Mouse (Mus musculus): ENCODE results near the gene Rcor1. TPM values are rescaled to one million over a fixed set of nuclear protein-coding genes. Genes with fewer than 3 reads are reported as not detected.

The Rcor1 gene
- total and polyA plus RNA-seq, 3 experiments = 6.5 to 16.1 (median 8.3) TPM

GRCm38 (mm10) chr12:111161943-111162311 lies 122.8 kb downstream of the Rcor1 start:
- no peaks in the 10 kb centered on the region for H3K27me3 ChIP-seq (replicated peaks)
- H3K9ac ChIP-seq (ENCODE audit: insufficient read depth, low read depth) = peak overlapping the region; percentile 78
- in situ Hi-C loops (cut with MboI; ENCODE audit: low pct_ligation_motif_present, low pct_unique_long_range_greater_than_20kb, low sequenced_read_pairs) (loop anchor here (10.0 kb wide), 1 partner anchor 93 kb away; no protein-coding TSS in a partner anchor), dilution Hi-C loops (cut with MboI; ENCODE audit: extremely low pct_ligation_motif_present, extremely low pct_unique_long_range_greater_than_20kb, low sequenced_read_pairs) (no loop called here)
- peaks cover 0 to 4% of the 10 kb centered on the region in 2 experiments for H3K36me3 ChIP-seq (replicated peaks in 1 of 2; ENCODE audit: control insufficient read depth in 1 of 2, insufficient read depth in 1 of 2, low read length in 1 of 2)
- H3K4me2 ChIP-seq (ENCODE audit: insufficient read depth, low read depth, poor library complexity, severe bottlenecking) = peak overlapping the region; percentile 89
- H3K9me3 ChIP-seq (replicated peaks; ENCODE audit: low read length) = no peaks in the 10 kb centered on the region
- peak overlapping the region; percentile 96 for H3K27ac ChIP-seq (ENCODE audit: insufficient read depth, low read depth)
- TF ChIP-seq SMC3 (IDR thresholded peaks at IDR 0.05; ENCODE audit: low read depth, low read length) (no peak), MAFK (IDR thresholded peaks at IDR 0.05; ENCODE audit: insufficient replicate concordance, low read length) (no peak), KAT2A (IDR thresholded peaks at IDR 0.05; ENCODE audit: insufficient replicate concordance, low read length) (no peak), MAZ (IDR thresholded peaks at IDR 0.05; ENCODE audit: low read depth, low read length) (peak; percentile 35; the same call in 1 of the 2 replicates), MXI1 (IDR thresholded peaks at IDR 0.05; ENCODE audit: low read depth, low read length) (peak; percentile 72; the same call in 1 of the 2 replicates), MAX (IDR thresholded peaks at IDR 0.05; ENCODE audit: low read length) (peak; percentile 65), ZNF384 (IDR thresholded peaks at IDR 0.05; ENCODE audit: low read depth, low read length) (no peak), GABPA (IDR thresholded peaks at IDR 0.05; ENCODE audit: insufficient replicate concordance, low read depth, low read length) (no peak), E2F4 (IDR thresholded peaks at IDR 0.05; ENCODE audit: insufficient replicate concordance, low read depth, low read length) (no peak), ZMIZ1 (IDR thresholded peaks at IDR 0.05; ENCODE audit: low read depth, low read length) (no peak; the same call in 1 of the 2 replicates), POLR2A (IDR thresholded peaks at IDR 0.05; ENCODE audit: low read depth, low read length) (no peak), IRF4 (IDR thresholded peaks at IDR 0.05; ENCODE audit: low read depth, low read length) (0 out of 2 replicates have a peak, but pooled peaks have one; percentile 10), ZC3H11A (IDR thresholded peaks at IDR 0.05; ENCODE audit: low read depth, low read length) (no peak), MYC (IDR thresholded peaks at IDR 0.05; ENCODE audit: low read depth, low read length) (no peak), SIN3A (IDR thresholded peaks at IDR 0.05; ENCODE audit: low read length) (peak; percentile 10; the same call in 1 of the 2 replicates), PAX5 (IDR thresholded peaks at IDR 0.05; ENCODE audit: low read length) (no peak), BHLHE40 (IDR thresholded peaks at IDR 0.05; ENCODE audit: low read depth, low read length) (no peak)
- peaks cover 21% of the 10 kb centered on the region for H3K79me2 ChIP-seq (replicated peaks; ENCODE audit: control insufficient read depth, extremely low read depth, insufficient read depth, poor library complexity, severe bottlenecking)
- H3K4me3 ChIP-seq (replicated peaks in 1 of 3; ENCODE audit: low read depth in 2 of 3, low read length in 2 of 3, poor library complexity in 1 of 3) = peak overlapping the region; percentile 71 to 78 (median 72)
- DNase-seq (ENCODE audit: extremely low read depth) = no peak
- peaks cover 18 to 56% of the 10 kb centered on the region in 2 experiments for H3K4me1 ChIP-seq (ENCODE audit: control insufficient read depth in 1 of 2, insufficient read depth in 2 of 2)

GRCm38 (mm10) chr12:111162312-111163061 lies 123.3 kb downstream of the Rcor1 start:
- dilution Hi-C loops (cut with MboI; ENCODE audit: extremely low pct_ligation_motif_present, extremely low pct_unique_long_range_greater_than_20kb, low sequenced_read_pairs) (no loop called here), in situ Hi-C loops (cut with MboI; ENCODE audit: low pct_ligation_motif_present, low pct_unique_long_range_greater_than_20kb, low sequenced_read_pairs) (loop anchor here (10.0 kb wide), 1 partner anchor 92 kb away; no protein-coding TSS in a partner anchor)
- Histone ChIP-seq H3K4me1 (ENCODE audit: control insufficient read depth in 1 of 2, insufficient read depth in 2 of 2) (peaks cover 18 to 53% of the 10 kb centered on the region in 2 experiments), H3K4me3 (replicated peaks in 1 of 3; ENCODE audit: low read depth in 2 of 3, low read length in 2 of 3, poor library complexity in 1 of 3) (peak overlapping the region; percentile 71 to 78 (median 72)), H3K27me3 (replicated peaks) (no peaks in the 10 kb centered on the region), H3K9me3 (replicated peaks; ENCODE audit: low read length) (no peaks in the 10 kb centered on the region), H3K36me3 (replicated peaks in 1 of 2; ENCODE audit: control insufficient read depth in 1 of 2, insufficient read depth in 1 of 2, low read length in 1 of 2) (peaks cover 0 to 4% of the 10 kb centered on the region in 2 experiments), H3K4me2 (ENCODE audit: insufficient read depth, low read depth, poor library complexity, severe bottlenecking) (peak overlapping the region; percentile 89), H3K79me2 (replicated peaks; ENCODE audit: control insufficient read depth, extremely low read depth, insufficient read depth, poor library complexity, severe bottlenecking) (peaks cover 25% of the 10 kb centered on the region), H3K9ac (ENCODE audit: insufficient read depth, low read depth) (peak overlapping the region; percentile 78), H3K27ac (ENCODE audit: insufficient read depth, low read depth) (peak overlapping the region; percentile 96)
- DNase-seq (ENCODE audit: extremely low read depth) = peak; percentile 69
- TF ChIP-seq CHD2 (IDR thresholded peaks at IDR 0.05; ENCODE audit: low read length) (0 out of 2 replicates have a peak, but pooled peaks have one; percentile 37), POLR2AphosphoS2 (IDR thresholded peaks at IDR 0.05; ENCODE audit: low read depth, low read length) (no peak), JUN (IDR thresholded peaks at IDR 0.05; ENCODE audit: insufficient read depth, low read depth, low read length) (no peak), MAX (IDR thresholded peaks at IDR 0.05; ENCODE audit: low read length) (no peak), CTCF (conservative IDR thresholded peaks at IDR 0.05 in 1 of 2, IDR thresholded peaks at IDR 0.05 in 1 of 2; ENCODE audit: low read depth in 2 of 2, low read length in 2 of 2) (no peak), EP300 (IDR thresholded peaks at IDR 0.05; ENCODE audit: low read length) (no peak), TCF12 (IDR thresholded peaks at IDR 0.05; ENCODE audit: low read depth, low read length) (0 out of 2 replicates have a peak, but pooled peaks have one; percentile 5), MXI1 (IDR thresholded peaks at IDR 0.05; ENCODE audit: low read depth, low read length) (peak; percentile 43), MAZ (IDR thresholded peaks at IDR 0.05; ENCODE audit: low read depth, low read length) (no peak), CHD1 (IDR thresholded peaks at IDR 0.05; ENCODE audit: low read depth, low read length) (no peak), ZKSCAN1 (IDR thresholded peaks at IDR 0.05; ENCODE audit: borderline replicate concordance, low read depth, low read length) (no peak), JUND (conservative IDR thresholded peaks at IDR 0.05; ENCODE audit: low read depth, low read length) (no peak), SIN3A (IDR thresholded peaks at IDR 0.05; ENCODE audit: low read length) (no peak), ZC3H11A (IDR thresholded peaks at IDR 0.05; ENCODE audit: low read depth, low read length) (no peak), BHLHE40 (IDR thresholded peaks at IDR 0.05; ENCODE audit: low read depth, low read length) (no peak), MEF2A (IDR thresholded peaks at IDR 0.05; ENCODE audit: borderline replicate concordance, low read depth, low read length) (no peak), NELFE (IDR thresholded peaks at IDR 0.05; ENCODE audit: low read depth, low read length) (no peak), POLR2A (IDR thresholded peaks at IDR 0.05; ENCODE audit: low read depth, low read length) (peak; percentile 46), RAD21 (IDR thresholded peaks at IDR 0.05; ENCODE audit: low read depth, low read length) (no peak), KAT2A (IDR thresholded peaks at IDR 0.05; ENCODE audit: insufficient replicate concordance, low read length) (no peak), IRF4 (IDR thresholded peaks at IDR 0.05; ENCODE audit: low read depth, low read length) (no peak), SMC3 (IDR thresholded peaks at IDR 0.05; ENCODE audit: low read depth, low read length) (no peak)

Data from CH12.LX (cell line).